Mouse (Mus musculus) liver, adult 2 months (tissue): ENCODE measurements at regions not wholly inside any gene's neighbourhood (a gene's known extent, or its start where the extent isn't known, plus 50 kb on each side); places are given as distances from the start of the nearest gene placed in this dataset.

Source experiments
- CTCF ChIP-seq: fragments of 200-500 bp; IDR thresholded peaks from 2 replicates; pipeline ENCODE4 v1.5.1; 2011; ENCODE audit warnings: low read depth, low read length, control low read depth
- POLR2A ChIP-seq: fragments of 200-500 bp; IDR thresholded peaks from 2 replicates; pipeline ENCODE4 v1.6.1; 2011; ENCODE audit warnings: low read length, control low read depth; ENCODE audit not compliant: insufficient read depth; ENCODE audit errors: extremely low read depth

GRCm38 (mm10) chr11:17743821-17744220 is 209.9 kb downstream of the Etaa1 start:
- TF ChIP-seq CTCF (no peak), POLR2A (no peak)
